19 mouse cellular contexts compared by ENCODE assay signal in the genomic region with DNA sequence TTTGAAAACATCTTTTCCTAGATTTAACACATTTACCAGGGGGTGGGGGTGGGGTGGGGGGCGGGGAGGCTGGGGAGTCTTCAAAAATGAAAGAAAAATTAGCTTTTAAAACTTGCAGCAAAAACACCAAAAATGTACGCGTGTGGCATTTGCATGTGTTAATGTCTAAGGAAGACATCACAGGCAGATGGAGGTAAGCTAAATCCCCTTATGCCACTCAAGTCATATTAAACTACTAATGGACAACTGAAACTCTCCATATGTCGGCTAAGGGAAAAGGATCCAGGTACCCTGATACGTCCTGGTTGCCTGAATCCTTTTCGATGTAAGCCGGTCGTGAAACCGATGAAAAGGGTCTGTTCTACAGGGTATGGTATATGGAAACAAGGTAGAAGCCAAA.
"Had no signal": no experiment of that assay in that cellular context is flagged by ENCODE, and none has a peak within 500 bp of the region (broad histone marks: within the 10 kb centered on the region; RNA-seq: fewer than 3 reads in every experiment).

No protein-coding gene starts in this region.

- H3K27ac ChIP-seq: limb, embryonic 12.5 days; limb, embryonic 15.5 days; liver, embryonic 12.5 days; liver, embryonic 15.5 days; midbrain, embryonic 12.5 days; midbrain, embryonic 15.5 days; neural tube, embryonic 13.5 days; stomach, embryonic 15.5 days had no signal

- H3K27me3 ChIP-seq: limb, embryonic 15.5 days; liver, embryonic 12.5 days; liver, embryonic 15.5 days; midbrain, embryonic 12.5 days; midbrain, embryonic 15.5 days; neural tube, embryonic 13.5 days; stomach, embryonic 15.5 days had no signal

- H3K4me3 ChIP-seq: limb, embryonic 12.5 days; limb, embryonic 15.5 days; liver, embryonic 12.5 days; liver, embryonic 15.5 days; midbrain, embryonic 12.5 days; midbrain, embryonic 15.5 days; myocyte; neural tube, embryonic 13.5 days; stomach, embryonic 15.5 days had no signal

- DNase-seq: kidney, adult 9 months; kidney, postnatal 14 days; kidney, postnatal 4 days; left cerebral cortex, postnatal 4 days; lung, adult 2 months; lung, postnatal 14 days; lung, postnatal 4 days; retina, postnatal 1 day; right cerebral cortex, postnatal 25 days; spleen, adult 18-20 months had no signal

- ATAC-seq: liver, embryonic 12.5 days; midbrain, embryonic 15.5 days had no signal

- H3K4me2 ChIP-seq: limb, embryonic 12.5 days; limb, embryonic 15.5 days; liver, embryonic 12.5 days; liver, embryonic 15.5 days; midbrain, embryonic 12.5 days; midbrain, embryonic 15.5 days; neural tube, embryonic 13.5 days; stomach, embryonic 15.5 days had no signal

- H3K36me3 ChIP-seq: limb, embryonic 12.5 days; limb, embryonic 15.5 days; liver, embryonic 12.5 days; liver, embryonic 15.5 days; midbrain, embryonic 12.5 days; midbrain, embryonic 15.5 days; neural tube, embryonic 13.5 days; stomach, embryonic 15.5 days had no signal

- H3K9ac ChIP-seq: limb, embryonic 12.5 days; limb, embryonic 15.5 days; liver, embryonic 12.5 days; liver, embryonic 15.5 days; midbrain, embryonic 12.5 days; midbrain, embryonic 15.5 days; neural tube, embryonic 13.5 days; stomach, embryonic 15.5 days had no signal

- H3K9me3 ChIP-seq: limb, embryonic 15.5 days; liver, embryonic 12.5 days; liver, embryonic 15.5 days; midbrain, embryonic 12.5 days; midbrain, embryonic 15.5 days; stomach, embryonic 15.5 days had no signal
